Mouse (Mus musculus) heart, embryonic 13.5 days (tissue): Measurements from ENCODE around the gene Rmnd5b. TPM values are rescaled to one million over a fixed set of nuclear protein-coding genes. Genes with fewer than 3 reads are reported as not detected.

Experiments used
- ATAC-seq: fragments of 200-750 bp; cut with Nextera tagmentation; 2 replicates; pipeline ENCODE4 v1.8.0; 2017; ENCODE audit warnings: moderate TSS enrichment; ENCODE audit not compliant: insufficient number of reproducible peaks, low FRiP score, low TSS enrichment; ENCODE audit errors: extremely low read depth
- H3K27ac ChIP-seq: fragments of 300-500 bp; sonication (generic); replicated peaks from 2 replicates; pipeline ENCODE4 v1.5.1; 2015; ENCODE audit warnings: moderate library complexity, mild to moderate bottlenecking, inconsistent platforms
- H3K27me3 ChIP-seq: fragments of 300-500 bp; sonication (generic); replicated peaks from 2 replicates; pipeline ENCODE4 v1.6.1; 2015; ENCODE audit warnings: mild to moderate bottlenecking, inconsistent platforms
- H3K36me3 ChIP-seq: fragments of 300-500 bp; sonication (generic); 2 replicates; pipeline ENCODE4 v1.6.1; 2015; ENCODE audit warnings: mild to moderate bottlenecking, inconsistent platforms
- H3K4me1 ChIP-seq: fragments of 300-500 bp; sonication (generic); 2 replicates; pipeline ENCODE4 v1.6.1; 2015; ENCODE audit warnings: inconsistent platforms
- H3K4me2 ChIP-seq: fragments of 300-500 bp; sonication (generic); 2 replicates; pipeline ENCODE4 v1.6.1; 2015; ENCODE audit warnings: inconsistent platforms, mild to moderate bottlenecking, moderate library complexity
- H3K4me3 ChIP-seq: fragments of 300-500 bp; sonication (generic); 2 replicates; pipeline ENCODE4 v1.5.1; 2015; ENCODE audit warnings: moderate library complexity, mild to moderate bottlenecking, inconsistent platforms
- H3K9ac ChIP-seq: fragments of 300-500 bp; sonication (generic); 2 replicates; pipeline ENCODE4 v1.6.1; 2015; ENCODE audit warnings: inconsistent platforms, mild to moderate bottlenecking, moderate library complexity
- H3K9me3 ChIP-seq: fragments of 300-500 bp; sonication (generic); 2 replicates; pipeline ENCODE4 v1.6.1; 2016; ENCODE audit warnings: inconsistent platforms
- WGBS: fragments of 180-500 bp; shearing (Covaris S2); methylation state at CpG from one replicate; pipeline ENCODE4 v1.1.7; 2015; ENCODE audit warnings: mixed read lengths; 5-methylcytosine and 5-hydroxymethylcytosine counted together
- polyA plus RNA-seq: library from polyadenylated mRNA; unstranded; fragments of >200 nt; fragmentation: Nextera tagmentation; extraction: Ambion mirVana; gene quantifications from 2 replicates; pipeline ENCODE4 v1.2.1, GENCODE M21; 2015

The Rmnd5b gene
- polyA plus RNA-seq, 1 experiment from 2014 or later: 31.0 TPM

DNA sequence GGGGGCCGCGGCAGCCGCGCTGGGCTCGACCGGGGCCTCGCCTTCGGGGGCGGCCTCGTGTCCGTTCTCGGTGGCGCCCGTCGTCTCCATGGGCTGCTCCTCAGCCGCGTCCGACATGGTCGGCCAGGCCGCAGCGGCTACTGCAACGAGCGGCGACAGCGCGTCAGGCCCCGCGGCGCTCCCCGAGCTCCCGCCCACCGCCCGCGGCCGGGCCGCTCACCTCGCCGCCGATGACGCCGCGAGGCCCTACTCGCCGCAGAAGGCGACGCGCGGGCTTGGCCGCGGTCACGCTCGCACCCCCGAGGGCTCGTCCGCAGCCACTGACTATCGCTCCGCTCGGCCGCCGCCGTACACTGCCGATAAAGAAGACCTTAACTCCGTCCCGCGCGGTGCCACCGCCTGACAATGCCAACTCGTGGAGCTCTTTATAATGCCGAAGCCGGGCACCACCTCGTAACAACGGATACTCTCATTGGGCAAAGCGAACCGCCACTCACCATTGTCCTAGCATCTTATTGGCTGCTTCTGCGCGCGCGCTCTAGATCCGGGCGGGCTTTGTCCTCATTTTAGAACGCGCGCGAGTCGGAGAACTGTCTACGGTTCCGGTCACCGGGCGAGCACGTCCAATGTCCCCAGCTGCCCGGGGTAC, 29.1 kb downstream of the Rmnd5b start, which contains the start of gene Hnrnpab:
TSS of gene Hnrnpab (minus strand) at position 401 of the 649 bp plus-strand sequence.
- Histone ChIP-seq H3K4me3 (peak within 1 kb of the TSS; percentile 96), H3K9me3 (no peaks in the 10 kb centered on the region), H3K27me3 (no peaks in the 10 kb centered on the region), H3K27ac (peak within 1 kb of the TSS; percentile 95), H3K36me3 (peaks cover 41% of the 10 kb centered on the region), H3K4me1 (peaks cover 46% of the 10 kb centered on the region), H3K4me2 (peak within 1 kb of the TSS; percentile 98), H3K9ac (peak within 1 kb of the TSS; percentile 100)
- under 1% methylated on average over 91 of the region's 91 CpGs for WGBS
- peak; percentile 85 for ATAC-seq

DNA sequence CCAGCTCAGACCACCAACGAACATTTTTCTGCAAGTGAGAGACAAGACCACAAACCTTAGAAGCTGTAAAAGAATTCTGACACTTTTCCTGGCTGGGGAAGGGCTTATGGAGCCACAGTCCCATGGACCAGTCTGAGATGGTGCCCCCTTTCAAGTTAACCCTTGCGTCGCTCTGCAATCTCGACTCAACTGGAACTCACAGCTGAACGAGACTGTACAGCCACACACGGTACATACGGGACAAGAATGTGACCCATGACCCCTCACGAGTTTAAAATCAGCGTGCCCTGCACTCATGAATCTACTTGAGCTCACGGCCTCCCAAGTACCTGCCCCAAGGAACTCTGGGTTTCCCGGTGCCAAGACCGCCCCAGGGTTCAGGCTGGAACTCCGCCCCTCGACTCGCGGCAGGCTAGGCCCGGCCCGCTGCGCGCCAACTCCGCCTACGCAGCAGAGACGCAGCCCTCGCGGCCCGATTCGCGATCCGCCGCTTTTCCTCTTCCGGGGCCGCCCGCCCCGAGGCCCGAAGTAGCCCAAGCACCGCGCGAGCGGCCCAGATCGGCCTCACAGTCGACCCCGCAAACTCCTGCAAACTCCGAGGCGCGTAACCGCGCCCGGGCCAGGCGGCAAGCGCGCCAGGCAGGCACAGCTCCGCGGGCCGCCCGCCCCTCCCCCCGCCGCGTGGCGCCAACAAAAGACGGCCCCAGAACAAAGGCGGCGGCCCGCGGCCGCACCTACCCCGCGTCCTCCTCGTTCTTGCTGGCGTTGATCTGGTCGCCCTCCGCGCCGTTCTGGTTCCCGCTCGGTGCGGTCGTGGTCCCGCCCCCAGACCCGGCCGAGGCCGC, 29.9 kb downstream of the Rmnd5b start:
- peak; percentile 59 for ATAC-seq
- Histone ChIP-seq H3K36me3 (peaks cover 48% of the 10 kb centered on the region), H3K27ac (peak overlapping the region; percentile 95), H3K4me3 (peak overlapping the region; percentile 96), H3K27me3 (no peaks in the 10 kb centered on the region), H3K9me3 (no peaks in the 10 kb centered on the region), H3K4me1 (peaks cover 46% of the 10 kb centered on the region), H3K4me2 (peak overlapping the region; percentile 98), H3K9ac (peak overlapping the region; percentile 100)
- WGBS: under 1% methylated on average over 80 of the region's 81 CpGs

DNA sequence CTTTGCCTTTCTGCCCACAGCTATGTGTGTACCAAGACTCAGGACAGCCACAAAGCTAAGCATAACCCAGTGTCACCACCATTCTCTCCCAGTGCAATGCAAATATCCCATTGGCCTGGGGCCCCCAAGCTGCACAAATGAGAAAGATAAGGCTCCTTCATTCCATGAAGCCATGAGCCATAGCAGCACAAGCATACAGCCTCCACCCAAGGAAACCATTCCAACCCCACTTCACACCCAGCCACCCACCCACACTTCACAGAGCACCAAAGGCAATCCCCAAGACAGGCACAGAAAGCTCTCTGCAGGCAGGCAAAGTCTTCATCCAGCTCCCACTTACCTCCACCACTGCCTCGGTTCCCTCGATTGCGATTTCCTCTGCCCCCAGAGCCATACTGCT, 33.4 kb downstream of the Rmnd5b start:
- Histone ChIP-seq H3K9me3 (no peaks in the 10 kb centered on the region), H3K4me1 (peaks cover 42% of the 10 kb centered on the region), H3K27me3 (no peaks in the 10 kb centered on the region), H3K4me3 (no peak overlapping the region), H3K4me2 (no peak overlapping the region), H3K9ac (peak overlapping the region; percentile 33; the same call in 1 of the 2 replicates), H3K36me3 (peaks cover 84% of the 10 kb centered on the region), H3K27ac (no peak overlapping the region)
- 82% methylated on average over 3 of the region's 3 CpGs for WGBS
- ATAC-seq: no peak

DNA sequence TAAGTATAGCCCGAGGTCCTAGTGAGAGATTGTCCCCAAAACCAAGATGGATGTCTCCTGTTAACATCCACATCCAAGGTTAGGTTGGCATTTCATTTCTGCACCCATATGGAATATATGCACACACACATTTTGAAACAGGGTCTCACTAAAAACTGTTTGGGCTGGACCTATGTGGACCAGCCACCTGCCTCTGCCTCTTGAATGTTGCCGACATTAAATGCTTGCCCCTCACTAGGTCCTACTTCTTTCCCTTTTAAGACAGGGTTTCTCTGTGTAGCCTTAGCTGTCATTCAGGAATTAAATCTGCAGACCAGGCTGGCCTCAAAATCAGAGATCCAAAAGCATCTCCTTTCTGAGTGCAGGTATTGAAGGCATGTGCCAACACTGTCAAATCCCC, 38.1 kb downstream of the Rmnd5b start:
- Histone ChIP-seq H3K4me2 (no peak overlapping the region), H3K9me3 (no peaks in the 10 kb centered on the region), H3K27ac (no peak overlapping the region), H3K27me3 (no peaks in the 10 kb centered on the region), H3K4me1 (peaks cover 9% of the 10 kb centered on the region), H3K4me3 (no peak overlapping the region), H3K9ac (no peak overlapping the region), H3K36me3 (peaks cover 100% of the 10 kb centered on the region)
- 62% methylated on average over 2 of the region's 2 CpGs for WGBS
- no peak for ATAC-seq

DNA sequence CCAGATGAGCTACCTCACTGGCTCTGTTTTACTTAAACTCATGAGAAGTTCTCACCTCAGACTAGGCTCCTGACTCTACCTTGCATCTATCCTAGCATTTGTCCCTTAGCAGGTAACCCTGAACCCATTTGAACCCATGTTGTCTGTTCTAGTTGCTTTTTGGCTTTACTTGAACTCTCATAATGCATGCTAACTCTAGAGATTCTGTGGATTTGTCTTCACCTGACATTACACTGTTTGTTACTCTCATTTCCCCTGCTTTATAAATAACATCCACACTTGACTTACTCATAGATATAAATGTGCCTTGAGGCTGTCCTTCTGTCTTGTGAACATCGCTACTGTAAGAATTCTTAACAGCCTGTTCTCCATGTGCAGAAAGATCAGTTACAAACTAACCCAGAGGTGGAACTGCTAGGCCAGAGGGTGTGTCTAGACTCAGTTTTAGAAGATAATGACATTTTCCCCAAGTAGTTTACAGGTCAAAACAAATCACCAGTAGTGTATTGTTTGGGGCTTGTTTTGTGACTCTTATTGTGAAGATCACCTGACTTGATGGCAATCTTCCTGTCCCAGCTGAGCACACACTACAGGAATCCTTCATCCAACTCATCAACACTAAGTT, 40.1 kb downstream of the Rmnd5b start:
- ATAC-seq: no peak
- 100% methylated on average over 1 of the region's 1 CpGs for WGBS

DNA sequence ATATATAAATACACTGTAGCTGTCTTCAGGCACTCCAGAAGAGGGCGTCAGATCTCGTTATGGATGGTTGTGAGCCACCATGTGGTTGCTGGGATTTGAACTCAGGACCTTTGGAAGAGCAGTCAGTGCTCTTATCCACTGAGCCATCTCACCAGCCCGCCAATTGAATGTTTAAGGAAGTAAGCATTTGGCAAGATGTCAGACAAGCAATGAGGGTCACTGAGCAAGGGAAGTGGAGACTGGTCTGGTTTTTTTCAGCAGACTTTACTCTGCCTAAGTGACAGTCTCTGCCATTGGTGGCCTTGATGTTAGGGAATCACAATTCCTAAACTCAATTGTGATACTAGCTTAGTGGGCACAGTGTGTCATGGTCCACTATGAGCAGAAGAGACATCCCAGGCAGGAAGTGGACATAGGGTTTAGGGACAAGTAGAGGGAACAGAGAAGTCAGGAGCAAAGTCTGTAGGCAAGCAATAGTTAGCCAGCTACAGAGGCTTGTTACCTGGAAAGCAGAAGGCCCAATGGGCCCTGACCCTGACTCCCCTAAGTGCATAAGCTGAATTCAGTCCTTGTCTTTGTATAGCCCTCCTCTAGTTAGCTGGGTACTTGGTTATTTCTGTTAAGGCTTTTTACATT, 40.9 kb downstream of the Rmnd5b start:
- 68% methylated on average over 3 of the region's 3 CpGs for WGBS
- H3K27ac ChIP-seq: no peak overlapping the region
- no peaks in the 10 kb centered on the region for H3K27me3 ChIP-seq
- ATAC-seq: no peak
- H3K4me2 ChIP-seq: no peak overlapping the region
- no peaks in the 10 kb centered on the region for H3K9me3 ChIP-seq
- peaks cover 11% of the 10 kb centered on the region for H3K4me1 ChIP-seq
- peaks cover 99% of the 10 kb centered on the region for H3K36me3 ChIP-seq
- H3K4me3 ChIP-seq: no peak overlapping the region
- no peak overlapping the region for H3K9ac ChIP-seq

More for the DNA sequence above, 40.1 kb downstream of the Rmnd5b start:
- no peak overlapping the region for H3K27ac ChIP-seq
- H3K4me2 ChIP-seq: no peak overlapping the region
- no peaks in the 10 kb centered on the region for H3K9me3 ChIP-seq
- H3K27me3 ChIP-seq: no peaks in the 10 kb centered on the region
- H3K4me1 ChIP-seq: peaks cover 11% of the 10 kb centered on the region
- no peak overlapping the region for H3K9ac ChIP-seq
- H3K4me3 ChIP-seq: no peak overlapping the region
- H3K36me3 ChIP-seq: peaks cover 100% of the 10 kb centered on the region

DNA sequence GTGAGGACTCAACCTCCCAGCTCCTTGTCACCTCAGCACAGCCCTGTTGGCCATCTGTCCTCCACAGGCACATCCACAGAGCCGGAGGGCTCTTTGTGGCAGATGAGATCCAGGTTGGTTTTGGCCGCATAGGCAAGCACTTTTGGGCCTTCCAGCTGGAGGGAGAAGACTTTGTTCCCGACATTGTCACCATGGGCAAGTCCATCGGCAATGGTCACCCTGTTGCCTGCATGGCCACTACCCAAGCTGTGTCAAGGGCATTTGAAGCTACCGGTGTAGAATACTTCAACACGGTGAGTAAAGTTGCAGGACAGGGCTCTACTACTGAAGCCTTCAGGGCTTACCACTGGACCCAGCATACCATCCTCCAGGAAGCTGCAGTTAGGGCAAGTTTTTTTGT, 41.8 kb downstream of the Rmnd5b start:
- Histone ChIP-seq H3K4me1 (peaks cover 11% of the 10 kb centered on the region), H3K9me3 (no peaks in the 10 kb centered on the region), H3K27me3 (no peaks in the 10 kb centered on the region), H3K27ac (no peak overlapping the region), H3K9ac (no peak overlapping the region), H3K4me3 (no peak overlapping the region), H3K4me2 (no peak overlapping the region), H3K36me3 (peaks cover 99% of the 10 kb centered on the region)
- ATAC-seq: no peak
- WGBS: 93% methylated on average over 6 of the region's 6 CpGs

DNA sequence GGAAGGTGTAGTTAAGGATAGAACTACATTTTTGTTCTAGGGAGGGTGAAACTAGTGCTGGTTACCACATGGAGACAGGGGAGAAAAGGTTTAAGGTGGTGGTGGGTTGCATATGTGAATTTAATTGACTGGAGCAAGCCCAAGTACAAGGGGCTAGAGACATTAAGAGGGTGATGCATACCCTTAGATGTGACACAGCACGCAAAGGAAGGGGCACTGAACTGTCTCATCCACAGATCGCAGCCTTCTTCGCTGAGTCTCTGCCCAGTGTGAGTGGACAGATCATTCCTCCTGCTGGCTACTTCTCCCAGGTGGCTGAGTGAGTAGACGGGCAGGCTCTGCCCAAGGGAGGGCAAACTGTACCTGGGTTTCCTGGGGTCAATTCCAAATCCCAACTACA, 42.3 kb downstream of the Rmnd5b start:
- Histone ChIP-seq H3K4me2 (no peak overlapping the region), H3K9me3 (no peaks in the 10 kb centered on the region), H3K9ac (no peak overlapping the region), H3K27ac (no peak overlapping the region), H3K4me3 (no peak overlapping the region), H3K4me1 (peaks cover 11% of the 10 kb centered on the region), H3K36me3 (peaks cover 99% of the 10 kb centered on the region), H3K27me3 (no peaks in the 10 kb centered on the region)
- WGBS: 95% methylated on average over 4 of the region's 4 CpGs
- no peak for ATAC-seq

DNA sequence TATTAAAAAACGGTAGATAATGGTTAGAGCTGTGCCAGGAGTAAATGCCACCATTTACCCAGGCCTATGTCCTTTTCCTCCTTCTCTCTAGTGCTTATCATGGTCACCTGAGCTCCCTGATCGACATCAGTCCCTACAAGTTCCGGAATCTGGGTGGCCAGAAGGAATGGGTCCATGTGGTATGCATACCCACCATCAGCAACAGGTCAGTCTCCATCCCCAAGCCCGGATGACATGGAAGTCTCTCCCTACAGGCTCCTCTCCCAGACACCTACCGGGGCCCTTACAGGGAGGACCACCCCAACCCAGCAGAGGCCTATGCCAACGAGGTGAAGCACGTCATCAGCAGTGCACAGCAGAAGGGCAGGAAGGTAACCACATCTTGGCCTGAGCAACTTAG, 43.8 kb downstream of the Rmnd5b start:
- Histone ChIP-seq H3K27ac (no peak overlapping the region), H3K4me1 (peaks cover 13% of the 10 kb centered on the region), H3K4me2 (no peak overlapping the region), H3K27me3 (no peaks in the 10 kb centered on the region), H3K9me3 (no peaks in the 10 kb centered on the region), H3K9ac (no peak overlapping the region), H3K36me3 (peaks cover 99% of the 10 kb centered on the region), H3K4me3 (no peak overlapping the region)
- 85% methylated on average over 7 of the region's 7 CpGs for WGBS
- no peak for ATAC-seq

DNA sequence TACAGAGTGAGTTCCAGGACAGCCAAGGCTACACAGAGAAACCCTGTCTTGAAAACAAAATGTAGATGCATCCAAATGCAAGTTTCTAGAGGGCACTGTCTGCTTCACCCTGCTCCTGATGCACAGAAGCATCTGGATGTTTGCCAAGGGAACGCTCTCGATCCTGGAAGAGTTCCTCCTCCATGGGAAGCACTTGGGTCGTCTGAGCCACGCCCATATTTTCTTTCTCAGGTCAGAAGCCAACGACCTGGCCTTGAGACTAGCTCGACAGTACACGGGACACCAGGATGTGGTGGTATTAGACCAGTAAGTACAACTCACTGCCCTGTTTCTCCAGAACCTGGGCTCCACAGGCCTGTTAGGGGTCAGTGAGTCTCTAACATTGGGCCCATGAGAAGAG, 44.5 kb downstream of the Rmnd5b start:
- H3K27ac ChIP-seq: 0 out of 2 replicates have a peak overlapping the region, but pooled peaks have one; percentile 17
- no peak overlapping the region for H3K9ac ChIP-seq
- H3K4me1 ChIP-seq: peaks cover 18% of the 10 kb centered on the region
- H3K36me3 ChIP-seq: peaks cover 99% of the 10 kb centered on the region
- H3K27me3 ChIP-seq: no peaks in the 10 kb centered on the region
- no peak overlapping the region for H3K4me2 ChIP-seq
- WGBS: 62% methylated on average over 7 of the region's 7 CpGs
- H3K4me3 ChIP-seq: no peak overlapping the region
- no peaks in the 10 kb centered on the region for H3K9me3 ChIP-seq
- no peak for ATAC-seq

DNA sequence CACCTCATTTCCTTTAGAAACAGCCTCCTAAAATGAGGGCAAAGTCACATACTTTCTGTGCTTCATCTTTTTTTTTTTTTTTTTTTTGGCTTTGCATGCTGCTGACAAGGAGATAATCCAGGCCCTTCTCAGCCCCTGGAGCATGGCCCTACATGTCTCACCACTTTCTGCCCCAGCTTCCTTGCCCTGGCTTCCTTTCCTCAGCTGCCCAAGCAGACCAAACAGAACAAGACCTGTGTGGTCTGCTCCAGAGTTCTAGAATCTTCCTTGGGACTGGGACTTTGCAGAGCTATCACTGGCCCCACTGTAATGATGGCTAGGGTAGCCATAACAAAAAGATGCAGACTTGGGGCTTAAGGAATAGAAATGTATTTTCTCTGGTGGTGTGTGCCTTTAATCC, 45.7 kb downstream of the Rmnd5b start:
- no peak for ATAC-seq
- Histone ChIP-seq H3K27me3 (no peaks in the 10 kb centered on the region), H3K4me2 (no peak overlapping the region), H3K36me3 (peaks cover 92% of the 10 kb centered on the region), H3K4me3 (no peak overlapping the region), H3K27ac (no peak overlapping the region), H3K9me3 (no peaks in the 10 kb centered on the region), H3K4me1 (peaks cover 30% of the 10 kb centered on the region), H3K9ac (no peak overlapping the region)
